Mouse (Mus musculus): ENCODE results near the gene Daam1. TPM values are rescaled to one million over a fixed set of nuclear protein-coding genes. Genes with fewer than 3 reads are reported as not detected.

Gene Daam1
- polyA plus RNA-seq, 1 experiment from 2014 or later: 11.0 TPM

DNA sequence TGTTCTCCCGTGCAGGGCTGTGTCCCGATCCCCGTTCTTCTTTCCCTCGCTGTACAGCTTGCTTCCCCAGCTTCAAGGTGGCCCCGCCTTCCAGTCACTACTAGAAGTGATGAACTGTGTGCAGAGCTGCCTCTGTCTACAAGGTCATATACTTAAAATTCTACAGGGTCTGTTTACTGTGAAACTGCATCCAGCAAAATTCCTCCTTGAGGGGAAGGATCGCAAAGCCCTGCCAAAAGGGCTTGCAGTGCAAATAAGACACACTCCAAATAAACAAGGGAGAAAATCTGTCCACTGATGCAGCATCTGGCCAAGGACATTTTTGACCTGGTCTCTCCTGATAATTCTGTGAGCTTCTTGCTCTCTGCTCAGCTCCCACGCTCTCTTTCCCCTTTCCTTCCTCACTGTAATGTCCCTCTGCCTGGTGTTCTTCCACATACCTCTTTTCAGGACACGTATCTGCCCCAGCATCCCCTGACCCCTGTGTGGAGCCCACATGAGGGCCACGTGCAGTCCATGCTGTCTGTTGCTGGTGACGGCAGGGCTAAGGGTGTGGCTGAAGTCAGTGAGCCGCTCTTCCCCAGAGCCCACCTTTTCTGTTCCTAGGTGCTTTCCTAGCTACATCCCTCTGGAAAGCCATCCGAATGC lies 141.9 kb downstream of the Daam1 start:
- TF ChIP-seq CTCF (IDR thresholded peaks at IDR 0.05): no peak
- TF ChIP-seq EP300 (IDR thresholded peaks at IDR 0.05): no peak
- Histone ChIP-seq H3K9ac (replicated peaks; ENCODE audit: low read depth) (no peak overlapping the region), H3K4me3 (ENCODE audit: low read depth, low read length) (no peak overlapping the region), H3K27me3 (replicated peaks; ENCODE audit: insufficient read depth, low read length) (no peaks in the 10 kb centered on the region), H3K27ac (ENCODE audit: low read length) (no peak overlapping the region), H3K9me3 (ENCODE audit: low read length) (no peaks in the 10 kb centered on the region), H3K4me2 (replicated peaks; ENCODE audit: low read depth, low read length) (no peak overlapping the region), H3K36me3 (ENCODE audit: insufficient read depth, low read length) (peaks cover 33% of the 10 kb centered on the region), H3K4me1 (ENCODE audit: insufficient read depth, low read depth, low read length) (peaks cover 29% of the 10 kb centered on the region)
- WGBS: 49% methylated on average over 12 of the region's 12 CpGs
- ATAC-seq (no peak), DNase-seq (ENCODE audit: low spot score) (peak; percentile 50)

DNA sequence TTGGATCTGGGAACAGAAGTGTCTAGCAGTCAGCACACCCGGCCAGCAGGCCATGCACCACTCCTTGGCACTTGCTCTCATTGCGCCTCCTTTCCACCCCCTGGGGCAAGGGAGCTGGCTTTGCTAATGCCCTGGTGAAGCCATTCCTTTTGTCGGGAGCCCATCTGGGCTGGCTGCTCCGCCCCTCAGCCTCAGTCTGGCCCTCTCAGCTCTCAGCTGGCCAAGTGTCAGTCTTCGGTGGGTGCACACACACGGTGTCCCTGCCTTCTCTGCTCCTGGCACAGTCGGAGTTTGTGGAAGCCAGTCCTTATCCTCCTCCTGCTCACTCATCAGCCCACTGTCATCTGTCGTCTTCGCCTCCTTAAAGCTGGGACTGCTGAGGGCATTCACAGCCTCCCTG lies 142.7 kb downstream of the Daam1 start:
- Histone ChIP-seq H3K36me3 (ENCODE audit: insufficient read depth, low read length) (peaks cover 34% of the 10 kb centered on the region), H3K9me3 (ENCODE audit: low read length) (no peaks in the 10 kb centered on the region), H3K4me1 (ENCODE audit: insufficient read depth, low read depth, low read length) (peaks cover 29% of the 10 kb centered on the region), H3K9ac (replicated peaks; ENCODE audit: low read depth) (no peak overlapping the region), H3K27ac (ENCODE audit: low read length) (no peak overlapping the region), H3K4me3 (ENCODE audit: low read depth, low read length) (no peak overlapping the region), H3K4me2 (replicated peaks; ENCODE audit: low read depth, low read length) (no peak overlapping the region), H3K27me3 (replicated peaks; ENCODE audit: insufficient read depth, low read length) (no peaks in the 10 kb centered on the region)
- no peak for DNase-seq (ENCODE audit: low spot score)
- no peak for ATAC-seq
- WGBS: 54% methylated on average over 9 of the region's 9 CpGs
- TF ChIP-seq EP300 (IDR thresholded peaks at IDR 0.05): no peak
- no peak for TF ChIP-seq CTCF (IDR thresholded peaks at IDR 0.05)

DNA sequence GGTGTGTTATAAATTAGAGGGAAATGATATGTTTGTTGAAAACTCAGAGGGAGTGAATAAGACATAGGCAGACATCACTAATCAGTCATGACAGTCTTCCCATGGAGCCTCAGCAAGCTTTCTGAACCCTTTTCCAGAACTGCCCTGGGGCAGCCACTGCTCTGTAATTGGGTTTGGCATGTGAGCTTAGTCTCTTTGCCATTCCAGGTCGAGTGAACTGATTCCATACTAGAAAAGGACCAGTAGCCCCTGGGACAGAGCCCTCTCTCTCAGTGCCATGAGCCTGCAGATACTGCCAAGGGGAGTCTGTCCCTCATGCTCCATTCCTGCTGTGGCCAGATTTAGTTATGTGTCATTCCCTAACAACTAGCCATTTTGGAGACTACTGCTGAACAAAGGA lies 144.7 kb downstream of the Daam1 start:
- no peak overlapping the region for H3K9ac ChIP-seq (replicated peaks; ENCODE audit: low read depth)
- no peaks in the 10 kb centered on the region for H3K27me3 ChIP-seq (replicated peaks; ENCODE audit: insufficient read depth, low read length)
- no peak overlapping the region for H3K4me3 ChIP-seq (ENCODE audit: low read depth, low read length)
- peaks cover 18% of the 10 kb centered on the region for H3K4me1 ChIP-seq (ENCODE audit: insufficient read depth, low read depth, low read length)
- no peaks in the 10 kb centered on the region for H3K9me3 ChIP-seq (ENCODE audit: low read length)
- H3K27ac ChIP-seq (ENCODE audit: low read length): peak overlapping the region; percentile 28; the same call in 1 of the 2 replicates
- H3K36me3 ChIP-seq (ENCODE audit: insufficient read depth, low read length): peaks cover 34% of the 10 kb centered on the region
- TF ChIP-seq CTCF (IDR thresholded peaks at IDR 0.05): no peak
- TF ChIP-seq EP300 (IDR thresholded peaks at IDR 0.05): no peak
- 32% methylated on average over 1 of the region's 1 CpGs for WGBS
- no peak for DNase-seq (ENCODE audit: low spot score)
- no peak for ATAC-seq
- H3K4me2 ChIP-seq (replicated peaks; ENCODE audit: low read depth, low read length): no peak overlapping the region

DNA sequence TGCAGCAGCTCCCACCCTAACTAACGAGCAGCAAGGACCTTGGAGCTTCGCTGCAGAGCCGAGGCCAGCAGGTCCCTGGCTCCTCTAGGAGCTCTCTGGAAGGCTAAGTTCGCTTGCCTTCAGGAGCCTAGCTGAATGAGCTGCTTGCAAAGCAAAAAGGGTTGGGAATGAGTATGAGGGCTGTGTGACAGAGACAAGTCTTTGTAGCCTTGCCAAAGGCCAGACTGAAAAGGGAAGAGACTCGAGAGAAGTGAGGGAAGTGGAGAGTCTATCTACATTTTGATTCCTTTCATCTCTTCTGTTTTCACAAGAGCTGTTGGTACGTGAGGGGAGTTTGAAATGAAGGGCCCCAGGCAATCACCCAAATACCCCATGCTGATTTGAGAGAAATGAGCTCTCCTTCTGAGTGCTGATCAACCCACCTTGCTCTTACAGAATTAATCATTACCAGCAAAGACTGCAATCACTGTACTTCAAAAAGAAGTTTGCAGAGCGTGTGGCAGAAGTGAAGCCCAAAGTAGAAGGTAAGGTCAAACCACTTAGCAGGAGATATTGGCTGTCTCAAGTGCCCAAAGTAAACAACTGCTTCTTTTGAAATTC lies 145.6 kb downstream of the Daam1 start:
- no peak overlapping the region for H3K4me2 ChIP-seq (replicated peaks; ENCODE audit: low read depth, low read length)
- no peaks in the 10 kb centered on the region for H3K27me3 ChIP-seq (replicated peaks; ENCODE audit: insufficient read depth, low read length)
- H3K9me3 ChIP-seq (ENCODE audit: low read length): no peaks in the 10 kb centered on the region
- TF ChIP-seq CTCF (IDR thresholded peaks at IDR 0.05): no peak
- peak; percentile 75 for TF ChIP-seq EP300 (IDR thresholded peaks at IDR 0.05)
- DNase-seq (ENCODE audit: low spot score) (peak; percentile 75), ATAC-seq (peak; percentile 60)
- peaks cover 34% of the 10 kb centered on the region for H3K36me3 ChIP-seq (ENCODE audit: insufficient read depth, low read length)
- H3K4me1 ChIP-seq (ENCODE audit: insufficient read depth, low read depth, low read length): peaks cover 18% of the 10 kb centered on the region
- H3K27ac ChIP-seq (ENCODE audit: low read length): peak overlapping the region; percentile 29
- 31% methylated on average over 7 of the region's 7 CpGs for WGBS
- no peak overlapping the region for H3K4me3 ChIP-seq (ENCODE audit: low read depth, low read length)
- H3K9ac ChIP-seq (replicated peaks; ENCODE audit: low read depth): no peak overlapping the region

DNA sequence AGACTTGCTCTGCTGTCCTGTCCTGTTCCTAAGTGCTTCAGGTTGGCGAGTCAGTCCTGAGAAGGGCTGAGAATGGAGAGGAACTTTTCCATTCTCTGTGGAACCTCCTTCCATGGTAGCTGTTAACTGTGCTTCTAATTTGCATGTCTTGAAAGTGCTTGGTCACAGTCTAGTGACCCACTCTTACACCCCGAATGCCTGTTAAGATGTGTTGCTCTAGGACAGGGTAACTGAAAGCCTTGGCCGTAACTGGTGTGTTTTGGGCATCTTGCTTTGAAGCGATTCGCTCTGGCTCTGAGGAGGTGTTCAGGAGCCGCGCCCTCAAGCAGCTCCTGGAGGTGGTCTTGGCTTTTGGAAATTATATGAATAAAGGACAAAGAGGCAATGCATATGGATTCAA lies 146.5 kb downstream of the Daam1 start:
- Histone ChIP-seq H3K27ac (ENCODE audit: low read length) (0 out of 2 replicates have a peak overlapping the region, but pooled peaks have one; percentile 29), H3K4me3 (ENCODE audit: low read depth, low read length) (no peak overlapping the region), H3K9ac (replicated peaks; ENCODE audit: low read depth) (no peak overlapping the region), H3K4me1 (ENCODE audit: insufficient read depth, low read depth, low read length) (peaks cover 13% of the 10 kb centered on the region), H3K27me3 (replicated peaks; ENCODE audit: insufficient read depth, low read length) (no peaks in the 10 kb centered on the region), H3K36me3 (ENCODE audit: insufficient read depth, low read length) (peaks cover 35% of the 10 kb centered on the region), H3K9me3 (ENCODE audit: low read length) (no peaks in the 10 kb centered on the region), H3K4me2 (replicated peaks; ENCODE audit: low read depth, low read length) (no peak overlapping the region)
- DNase-seq (ENCODE audit: low spot score) (no peak), ATAC-seq (no peak)
- TF ChIP-seq CTCF (IDR thresholded peaks at IDR 0.05) (no peak), EP300 (IDR thresholded peaks at IDR 0.05) (no peak)
- WGBS: 79% methylated on average over 7 of the region's 7 CpGs

DNA sequence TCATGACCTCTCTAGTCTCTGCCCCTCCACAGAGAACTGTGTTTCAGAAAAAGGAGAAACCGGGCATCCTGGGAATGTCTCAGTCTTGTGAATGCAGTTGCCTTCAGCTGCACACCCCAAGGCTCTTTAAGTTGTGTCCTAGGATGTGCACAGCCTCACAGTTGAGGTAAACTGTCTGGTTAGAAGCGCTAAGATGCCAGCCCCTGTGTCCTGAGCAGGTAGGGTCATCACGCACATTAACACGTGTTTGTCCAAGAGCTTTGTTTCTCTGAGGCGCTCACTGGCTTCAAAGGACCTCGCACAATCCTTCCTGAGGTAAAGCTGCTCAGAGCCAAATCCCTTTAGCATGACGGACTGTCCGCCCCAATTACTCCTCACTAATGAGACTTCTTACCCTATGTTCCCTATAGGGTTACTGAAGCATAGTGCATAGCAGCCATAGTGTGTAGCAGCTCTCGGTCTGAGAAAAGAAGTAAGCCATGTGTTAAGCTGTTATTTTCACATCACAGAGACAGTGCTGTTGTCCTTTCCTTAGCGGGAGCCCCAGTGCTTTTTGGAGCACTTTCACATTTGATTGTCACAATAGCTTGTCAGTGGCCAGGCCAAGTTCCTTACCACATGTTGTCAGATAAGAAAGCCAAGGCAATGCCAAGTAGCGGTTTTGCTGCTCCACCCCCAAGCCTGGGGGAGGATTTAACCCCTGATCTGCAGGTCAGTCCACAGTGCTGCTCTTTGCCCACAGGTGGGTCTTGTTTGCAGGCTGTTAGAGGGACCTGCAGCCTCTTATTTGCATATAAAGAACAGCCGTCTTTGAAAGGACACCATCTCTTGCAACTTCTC lies 147.9 kb downstream of the Daam1 start:
- Histone ChIP-seq H3K27ac (ENCODE audit: low read length) (no peak overlapping the region), H3K4me3 (ENCODE audit: low read depth, low read length) (no peak overlapping the region), H3K27me3 (replicated peaks; ENCODE audit: insufficient read depth, low read length) (no peaks in the 10 kb centered on the region), H3K36me3 (ENCODE audit: insufficient read depth, low read length) (peaks cover 40% of the 10 kb centered on the region), H3K4me1 (ENCODE audit: insufficient read depth, low read depth, low read length) (peaks cover 13% of the 10 kb centered on the region), H3K9me3 (ENCODE audit: low read length) (no peaks in the 10 kb centered on the region), H3K9ac (replicated peaks; ENCODE audit: low read depth) (no peak overlapping the region), H3K4me2 (replicated peaks; ENCODE audit: low read depth, low read length) (no peak overlapping the region)
- WGBS: 65% methylated on average over 12 of the region's 12 CpGs
- TF ChIP-seq CTCF (IDR thresholded peaks at IDR 0.05) (no peak), EP300 (IDR thresholded peaks at IDR 0.05) (no peak)
- no peak for ATAC-seq
- peak; percentile 29 for DNase-seq (ENCODE audit: low spot score)

All from lung, postnatal 0 days (tissue).